Mouse (Mus musculus) bone marrow macrophage, adult 2 months (primary cell): Measurements from ENCODE around the gene Map3k4.

Experiments
- CTCF ChIP-seq: IDR thresholded peaks from 2 replicates; pipeline ENCODE4 v1.5.1; 2012; ENCODE audit warnings: low read depth, mild to moderate bottlenecking, low read length, moderate library complexity
- POLR2A ChIP-seq: IDR thresholded peaks from 2 replicates; pipeline ENCODE4 v1.6.1; 2012; ENCODE audit warnings: mild to moderate bottlenecking, low read depth, low read length, borderline replicate concordance

DNA sequence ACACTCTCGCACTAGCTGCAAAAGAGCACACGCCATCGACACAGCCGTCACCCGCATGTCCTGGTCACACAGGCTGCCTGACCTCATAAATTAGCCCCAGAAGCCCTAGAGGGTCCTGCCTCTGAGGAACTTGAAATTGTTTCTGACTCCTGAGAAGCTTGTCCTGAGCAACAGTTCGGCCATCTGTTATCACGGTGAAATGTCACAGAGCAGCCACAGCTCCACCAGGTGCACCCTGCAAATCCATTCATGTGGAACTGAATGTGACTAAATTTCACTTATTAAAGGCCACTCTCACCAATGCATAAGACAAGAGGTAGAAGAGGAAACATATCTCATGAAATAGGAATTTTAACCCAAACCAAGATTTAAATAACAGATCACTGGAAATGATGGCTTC is 57.2 kb downstream of the Map3k4 start:
- TF ChIP-seq CTCF (no peak), POLR2A (no peak)
